Comparison of ENCODE assay signal across 24 mouse cellular contexts in the genomic region with DNA sequence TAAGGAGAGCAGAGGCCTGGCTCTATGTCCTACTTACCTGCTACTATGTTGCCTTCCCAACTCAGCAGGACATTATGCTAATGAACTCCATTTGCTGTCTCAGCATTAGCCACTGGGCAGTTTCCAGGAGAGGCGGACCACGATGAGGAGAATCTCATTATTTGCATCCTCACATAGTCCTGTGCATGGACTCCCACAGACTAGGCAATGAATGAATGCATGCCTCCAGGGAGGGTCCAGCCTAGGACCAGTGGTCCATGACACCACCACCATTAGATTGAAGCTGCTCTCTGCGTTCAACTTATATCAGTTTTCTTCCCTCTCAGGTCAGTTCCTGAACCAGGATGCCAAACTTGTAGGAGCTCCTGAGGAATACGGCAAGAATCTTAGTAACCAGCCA.
DNase-seq lines count a peak whose midpoint lies in the region; ATAC-seq and TF ChIP-seq lines count a peak whose summit lies in the region.
"Had no signal": no experiment of that assay in that cellular context is flagged by ENCODE, and none has a peak within 500 bp of the region (broad histone marks: within the 10 kb centered on the region; RNA-seq: fewer than 3 reads in every experiment).

No protein-coding gene starts in this region.

- ATAC-seq in kidney, embryonic 14.5 days (ENCODE audit: low FRiP score, low TSS enrichment), result peak; percentile 66; the same call in 1 of the 2 replicates
- 0 out of 2 replicates have a peak, but pooled peaks have one; percentile 36 for ATAC-seq in neural tube, embryonic 13.5 days (ENCODE audit: low read depth)
- ATAC-seq in neural tube, embryonic 15.5 days (ENCODE audit: low FRiP score), result no peak
- peak; percentile 49; the same call in 1 of the 2 replicates for ATAC-seq in hindbrain, embryonic 13.5 days (ENCODE audit: low FRiP score)
- ATAC-seq: activated CD4-positive, CD25-positive, alpha-beta regulatory T cell, adult 4 months; CD4-positive, CD25-positive, alpha-beta regulatory T cell, adult 4 months; forebrain, embryonic 15.5 days; intestine, postnatal 0 days had no signal

- no peaks in the 10 kb centered on the region for H3K4me1 ChIP-seq in kidney, embryonic 14.5 days (ENCODE audit: control insufficient read depth, insufficient read depth, low read length)
- no peaks in the 10 kb centered on the region for H3K4me1 ChIP-seq in neural tube, embryonic 13.5 days (replicated peaks)
- H3K4me1 ChIP-seq in neural tube, embryonic 15.5 days, result no peaks in the 10 kb centered on the region
- H3K4me1 ChIP-seq in hindbrain, embryonic 13.5 days (replicated peaks), result 0 out of 2 replicates have a peak, but pooled peaks cover 2% of the 10 kb centered on the region
- H3K4me1 ChIP-seq in olfactory bulb, adult 2 months (ENCODE audit: control insufficient read depth, insufficient read depth, low read length), result peaks cover 10% of the 10 kb centered on the region
- H3K4me1 ChIP-seq: embryonic facial prominence, embryonic 15.5 days; forebrain, embryonic 15.5 days; liver, embryonic 15.5 days; midbrain, embryonic 12.5 days had no signal

- 45% methylated on average over 4 of the region's 4 CpGs for WGBS in kidney, embryonic 14.5 days
- WGBS in neural tube, embryonic 13.5 days, result 68% methylated on average over 4 of the region's 4 CpGs
- 65% methylated on average over 4 of the region's 4 CpGs for WGBS in neural tube, embryonic 15.5 days
- WGBS in hindbrain, embryonic 13.5 days, result 58% methylated on average over 4 of the region's 4 CpGs
- 74% methylated on average over 4 of the region's 4 CpGs for WGBS in olfactory bulb, adult 2 months

- H3K9me3 ChIP-seq in kidney, embryonic 14.5 days (ENCODE audit: control insufficient read depth, low read length), result peaks cover 3% of the 10 kb centered on the region; the same call in 1 of the 2 replicates
- no peaks in the 10 kb centered on the region for H3K9me3 ChIP-seq in neural tube, embryonic 13.5 days
- H3K9me3 ChIP-seq in neural tube, embryonic 15.5 days (replicated peaks), result no peaks in the 10 kb centered on the region
- no peaks in the 10 kb centered on the region; the same call in 1 of the 2 replicates for H3K9me3 ChIP-seq in hindbrain, embryonic 13.5 days
- H3K9me3 ChIP-seq: embryonic facial prominence, embryonic 10.5 days; embryonic facial prominence, embryonic 15.5 days; forebrain, embryonic 15.5 days; liver, embryonic 15.5 days; midbrain, embryonic 12.5 days had no signal

- no peak overlapping the region for H3K4me2 ChIP-seq in kidney, embryonic 14.5 days (replicated peaks; ENCODE audit: low read depth, low read length)
- no peak overlapping the region for H3K4me2 ChIP-seq in neural tube, embryonic 13.5 days
- no peak overlapping the region for H3K4me2 ChIP-seq in neural tube, embryonic 15.5 days
- H3K4me2 ChIP-seq in hindbrain, embryonic 13.5 days, result no peak overlapping the region
- H3K4me2 ChIP-seq: embryonic facial prominence, embryonic 15.5 days; forebrain, embryonic 15.5 days; liver, embryonic 15.5 days; lung, embryonic 14.5 days; midbrain, embryonic 12.5 days had no signal

- no peak for TF ChIP-seq POLR2A in olfactory bulb, adult 2 months (IDR thresholded peaks at IDR 0.05; ENCODE audit: insufficient read depth, low read depth, low read length)

- no peak for DNase-seq in kidney, adult 11 months
- DNase-seq in thymus, postnatal 25 days, result no peak
- DNase-seq in heart, adult 11 months, result no peak
- DNase-seq: cerebellum, adult 2 months; kidney, postnatal 10 days; layer of hippocampus, adult 9-11 months; lung, embryonic 14.5 days; right cerebral cortex, adult 18-20 months; thymus, adult 18-20 months; thymus, postnatal 4 days had no signal

- no peak for TF ChIP-seq CTCF in olfactory bulb, adult 2 months (IDR thresholded peaks at IDR 0.05; ENCODE audit: insufficient read depth, low read depth, low read length)

- no peaks in the 10 kb centered on the region for H3K27me3 ChIP-seq in kidney, embryonic 14.5 days (ENCODE audit: control insufficient read depth, insufficient read depth, low read length)
- no peaks in the 10 kb centered on the region for H3K27me3 ChIP-seq in neural tube, embryonic 13.5 days
- H3K27me3 ChIP-seq in neural tube, embryonic 15.5 days (replicated peaks), result no peaks in the 10 kb centered on the region
- no peaks in the 10 kb centered on the region for H3K27me3 ChIP-seq in hindbrain, embryonic 13.5 days
- H3K27me3 ChIP-seq: embryonic facial prominence, embryonic 15.5 days; forebrain, embryonic 15.5 days; liver, embryonic 15.5 days; midbrain, embryonic 12.5 days had no signal

- no peak overlapping the region for H3K27ac ChIP-seq in kidney, embryonic 14.5 days (ENCODE audit: low read depth, low read length)
- no peak overlapping the region for H3K27ac ChIP-seq in neural tube, embryonic 13.5 days (replicated peaks)
- H3K27ac ChIP-seq in neural tube, embryonic 15.5 days (replicated peaks), result no peak overlapping the region
- no peak overlapping the region for H3K27ac ChIP-seq in hindbrain, embryonic 13.5 days
- 0 out of 2 replicates have a peak overlapping the region, but pooled peaks have one; percentile 8 for H3K27ac ChIP-seq in olfactory bulb, adult 2 months (ENCODE audit: insufficient read depth, low read depth, low read length)
- H3K27ac ChIP-seq: embryonic facial prominence, embryonic 10.5 days; embryonic facial prominence, embryonic 15.5 days; forebrain, embryonic 15.5 days; liver, embryonic 15.5 days; midbrain, embryonic 12.5 days; stomach, postnatal 0 days had no signal

- no peaks in the 10 kb centered on the region for H3K36me3 ChIP-seq in kidney, embryonic 14.5 days (ENCODE audit: control insufficient read depth, insufficient read depth, low read length)
- H3K36me3 ChIP-seq in neural tube, embryonic 13.5 days, result no peaks in the 10 kb centered on the region
- H3K36me3 ChIP-seq in neural tube, embryonic 15.5 days, result no peaks in the 10 kb centered on the region
- H3K36me3 ChIP-seq in hindbrain, embryonic 13.5 days, result no peaks in the 10 kb centered on the region
- H3K36me3 ChIP-seq: embryonic facial prominence, embryonic 10.5 days; embryonic facial prominence, embryonic 15.5 days; forebrain, embryonic 15.5 days; midbrain, embryonic 12.5 days had no signal

- no peak overlapping the region for H3K4me3 ChIP-seq in kidney, embryonic 14.5 days (ENCODE audit: low read length)
- H3K4me3 ChIP-seq in neural tube, embryonic 13.5 days, result no peak overlapping the region
- H3K4me3 ChIP-seq in neural tube, embryonic 15.5 days (replicated peaks), result no peak overlapping the region
- no peak overlapping the region for H3K4me3 ChIP-seq in hindbrain, embryonic 13.5 days
- H3K4me3 ChIP-seq in olfactory bulb, adult 2 months (ENCODE audit: insufficient read depth, low read depth, low read length), result no peak overlapping the region
- H3K4me3 ChIP-seq: embryonic facial prominence, embryonic 10.5 days; embryonic facial prominence, embryonic 15.5 days; forebrain, embryonic 15.5 days; liver, embryonic 15.5 days; midbrain, embryonic 12.5 days had no signal

- no peak overlapping the region for H3K9ac ChIP-seq in kidney, embryonic 14.5 days (ENCODE audit: low read depth, low read length)
- H3K9ac ChIP-seq in neural tube, embryonic 13.5 days, result no peak overlapping the region
- H3K9ac ChIP-seq in neural tube, embryonic 15.5 days (replicated peaks), result no peak overlapping the region
- H3K9ac ChIP-seq in hindbrain, embryonic 13.5 days, result no peak overlapping the region
- H3K9ac ChIP-seq: embryonic facial prominence, embryonic 15.5 days; forebrain, embryonic 15.5 days; liver, embryonic 15.5 days; lung, embryonic 14.5 days; midbrain, embryonic 12.5 days had no signal
